Mouse (Mus musculus): ENCODE results near the gene Actn4. TPM values are rescaled to one million over a fixed set of nuclear protein-coding genes. Genes with fewer than 3 reads are reported as not detected.

Actn4 gene
- total and polyA plus RNA-seq, 3 experiments: 60.5 to 267 TPM; not detected in 1

GRCm38 (mm10) chr7:28950346-28951037 lies 11.6 kb downstream of the Actn4 start:
- Histone ChIP-seq H3K36me3 (ENCODE audit: control insufficient read depth in 1 of 2, insufficient read depth in 2 of 2, low read length in 2 of 2) (peaks cover 9 to 46% of the 10 kb centered on the region in 2 experiments), H3K9ac (ENCODE audit: control insufficient read depth, low read depth, low read length, poor library complexity, severe bottlenecking) (no peak overlapping the region), H3K9me3 (replicated peaks; ENCODE audit: insufficient read depth, low read length) (no peaks in the 10 kb centered on the region), H3K4me1 (ENCODE audit: control insufficient read depth in 1 of 2, insufficient read depth in 2 of 2, low read length in 2 of 2) (peaks cover 13 to 29% of the 10 kb centered on the region in 2 experiments), H3K79me2 (ENCODE audit: control insufficient read depth, insufficient read depth, low read length, poor library complexity) (peaks cover 72% of the 10 kb centered on the region), H3K27me3 (ENCODE audit: control insufficient read depth in 1 of 2, insufficient read depth in 2 of 2, low read length in 2 of 2) (no peaks in the 10 kb centered on the region), H3K27ac (ENCODE audit: control insufficient read depth, low read depth, low read length) (no peak overlapping the region), H3K4me3 (ENCODE audit: control insufficient read depth in 1 of 2, insufficient read depth in 1 of 2, low read depth in 2 of 2, low read length in 2 of 2) (no peak overlapping the region)
- DNase-seq (ENCODE audit: low read depth, low spot score): no peak
- TF ChIP-seq MAZ (IDR thresholded peaks at IDR 0.05; ENCODE audit: low read depth, low read length): no peak
- no peak for TF ChIP-seq ZKSCAN1 (IDR thresholded peaks at IDR 0.05; ENCODE audit: low read depth, low read length)
- TF ChIP-seq RCOR1 (IDR thresholded peaks at IDR 0.05; ENCODE audit: low read depth, low read length): no peak
- TF ChIP-seq GABPA (IDR thresholded peaks at IDR 0.05; ENCODE audit: low read depth, low read length): no peak
- TF ChIP-seq POLR2A (IDR thresholded peaks at IDR 0.05; ENCODE audit: control insufficient read depth in 1 of 2, insufficient read depth in 1 of 2, low read depth in 1 of 2, low read length in 2 of 2, poor library complexity in 1 of 2): no peak
- TF ChIP-seq CHD1 (IDR thresholded peaks at IDR 0.05; ENCODE audit: low read depth, low read length): no peak
- no peak for TF ChIP-seq NELFE (IDR thresholded peaks at IDR 0.05; ENCODE audit: low read depth, low read length)
- no peak for TF ChIP-seq RAD21 (IDR thresholded peaks at IDR 0.05; ENCODE audit: low read depth, low read length)
- no peak for TF ChIP-seq ETS1 (IDR thresholded peaks at IDR 0.05; ENCODE audit: low read depth, low read length)
- TF ChIP-seq KAT2A (conservative IDR thresholded peaks at IDR 0.05; ENCODE audit: low read depth, low read length): no peak
- no peak for TF ChIP-seq MAFK (IDR thresholded peaks at IDR 0.05; ENCODE audit: borderline replicate concordance, low read depth, low read length)

GRCm38 (mm10) chr7:28949298-28949697 lies 12.8 kb downstream of the Actn4 start:
- TF ChIP-seq NRF1 (IDR thresholded peaks at IDR 0.05; ENCODE audit: insufficient read depth, low read depth, low read length, poor library complexity, severe bottlenecking) (no peak), ZC3H11A (IDR thresholded peaks at IDR 0.05; ENCODE audit: low read depth, low read length) (no peak), ZNF384 (IDR thresholded peaks at IDR 0.05; ENCODE audit: low read depth, low read length) (no peak), SMC3 (IDR thresholded peaks at IDR 0.05; ENCODE audit: low read depth, low read length) (no peak), UBTF (IDR thresholded peaks at IDR 0.05; ENCODE audit: borderline replicate concordance, insufficient read depth, low read depth, low read length) (no peak), CTCF (IDR thresholded peaks at IDR 0.05 in 2 of 3, conservative IDR thresholded peaks at IDR 0.05 in 1 of 3; ENCODE audit: control insufficient read depth in 1 of 3, insufficient read depth in 1 of 3, low read depth in 2 of 3, low read length in 3 of 3, poor library complexity in 1 of 3, severe bottlenecking in 1 of 3) (no peak), MXI1 (IDR thresholded peaks at IDR 0.05; ENCODE audit: low read depth, low read length) (no peak), MYC (IDR thresholded peaks at IDR 0.05; ENCODE audit: low read depth, low read length) (no peak), USF2 (IDR thresholded peaks at IDR 0.05; ENCODE audit: borderline replicate concordance in 1 of 2, insufficient read depth in 1 of 2, low read depth in 1 of 2, low read length in 2 of 2) (no peak), POLR2AphosphoS5 (IDR thresholded peaks at IDR 0.05; ENCODE audit: borderline replicate concordance, low read depth, low read length) (no peak), TBP (IDR thresholded peaks at IDR 0.05; ENCODE audit: low read depth, low read length) (no peak), CHD1 (IDR thresholded peaks at IDR 0.05; ENCODE audit: low read depth, low read length) (no peak), ETS1 (IDR thresholded peaks at IDR 0.05; ENCODE audit: low read depth, low read length) (no peak), ZKSCAN1 (IDR thresholded peaks at IDR 0.05; ENCODE audit: low read depth, low read length) (no peak)
- Histone ChIP-seq H3K27ac (ENCODE audit: control insufficient read depth, low read depth, low read length) (no peak overlapping the region), H3K9me3 (replicated peaks; ENCODE audit: insufficient read depth, low read length) (no peaks in the 10 kb centered on the region), H3K79me2 (ENCODE audit: control insufficient read depth, insufficient read depth, low read length, poor library complexity) (peaks cover 63% of the 10 kb centered on the region), H3K9ac (ENCODE audit: control insufficient read depth, low read depth, low read length, poor library complexity, severe bottlenecking) (no peak overlapping the region), H3K4me1 (ENCODE audit: control insufficient read depth in 1 of 2, insufficient read depth in 2 of 2, low read length in 2 of 2) (peaks cover 13 to 24% of the 10 kb centered on the region in 2 experiments), H3K27me3 (ENCODE audit: control insufficient read depth in 1 of 2, insufficient read depth in 2 of 2, low read length in 2 of 2) (no peaks in the 10 kb centered on the region), H3K4me3 (ENCODE audit: control insufficient read depth in 1 of 2, insufficient read depth in 1 of 2, low read depth in 2 of 2, low read length in 2 of 2) (no peak overlapping the region), H3K36me3 (ENCODE audit: control insufficient read depth in 1 of 2, insufficient read depth in 2 of 2, low read length in 2 of 2) (peaks cover 7 to 37% of the 10 kb centered on the region in 2 experiments)
- DNase-seq (ENCODE audit: low read depth, low spot score): no peak

Measured in MEL (cell line).